10 mouse cellular contexts compared by ENCODE assay signal in genomic region chr10:37907731-37908130, GRCm38 (mm10).
DNase-seq lines count a peak whose midpoint lies in the region; ATAC-seq and TF ChIP-seq lines count a peak whose summit lies in the region.
"Had no signal": no experiment of that assay in that cellular context is flagged by ENCODE, and none has a peak within 500 bp of the region (broad histone marks: within the 10 kb centered on the region; RNA-seq: fewer than 3 reads in every experiment).

No protein-coding gene starts in this region.

- peak; percentile 72 for ATAC-seq in forebrain, embryonic 11.5 days (replicated peaks; ENCODE audit: low FRiP score)
- ATAC-seq in forebrain, embryonic 12.5 days (ENCODE audit: low FRiP score): no peak; the same call in 1 of the 2 replicates
- ATAC-seq in forebrain, postnatal 0 days: peak; percentile 67

- no peak for DNase-seq in forebrain, embryonic 11.5 days (ENCODE audit: low spot score)
- DNase-seq in right cerebral cortex, adult 18-20 months: peak; percentile 13
- DNase-seq in right cerebral cortex, postnatal 25 days: no peak
- peak; percentile 27 for DNase-seq in forebrain, postnatal 0 days
- peak; percentile 1 to 8 for DNase-seq in right cerebral cortex, postnatal 36 days (ENCODE audit: low spot score in 2 of 2)
- DNase-seq in thymus, adult 18-20 months: no peak
- DNase-seq in adrenal gland, adult (ENCODE audit: inconsistent age in 2 of 2, low spot score in 1 of 2): no peak
- DNase-seq: kidney, postnatal 36 days had no signal

- no peak overlapping the region for H3K9ac ChIP-seq in forebrain, embryonic 11.5 days (ENCODE audit: low read length)
- H3K9ac ChIP-seq in forebrain, embryonic 12.5 days: no peak overlapping the region
- H3K9ac ChIP-seq in forebrain, postnatal 0 days: no peak overlapping the region
- H3K9ac ChIP-seq: embryonic facial prominence, embryonic 12.5 days had no signal

- no peak overlapping the region for H3K4me2 ChIP-seq in forebrain, embryonic 11.5 days (ENCODE audit: low read depth, low read length, severe bottlenecking)
- no peak overlapping the region for H3K4me2 ChIP-seq in forebrain, embryonic 12.5 days
- no peak overlapping the region for H3K4me2 ChIP-seq in forebrain, postnatal 0 days (ENCODE audit: low read depth)
- H3K4me2 ChIP-seq: embryonic facial prominence, embryonic 12.5 days had no signal

- H3K36me3 ChIP-seq in forebrain, embryonic 11.5 days (ENCODE audit: control insufficient read depth, insufficient read depth, low read length): no peaks in the 10 kb centered on the region
- H3K36me3 ChIP-seq in forebrain, embryonic 12.5 days (replicated peaks): no peaks in the 10 kb centered on the region
- no peaks in the 10 kb centered on the region for H3K36me3 ChIP-seq in forebrain, postnatal 0 days (ENCODE audit: insufficient read depth)
- H3K36me3 ChIP-seq: embryonic facial prominence, embryonic 12.5 days had no signal

- H3K4me3 ChIP-seq in forebrain, embryonic 11.5 days (ENCODE audit: low read depth, low read length): no peak overlapping the region
- H3K4me3 ChIP-seq in forebrain, embryonic 12.5 days (replicated peaks): no peak overlapping the region
- no peak overlapping the region for H3K4me3 ChIP-seq in forebrain, postnatal 0 days (ENCODE audit: low read depth, low read length)
- H3K4me3 ChIP-seq: embryonic facial prominence, embryonic 12.5 days had no signal

- H3K27ac ChIP-seq in forebrain, embryonic 11.5 days (ENCODE audit: low read depth, low read length): no peak overlapping the region
- no peak overlapping the region for H3K27ac ChIP-seq in forebrain, embryonic 12.5 days
- no peak overlapping the region for H3K27ac ChIP-seq in forebrain, postnatal 0 days (ENCODE audit: low read depth, low read length)
- H3K27ac ChIP-seq: embryonic facial prominence, embryonic 12.5 days had no signal

- no peaks in the 10 kb centered on the region for H3K9me3 ChIP-seq in forebrain, embryonic 11.5 days (ENCODE audit: control insufficient read depth, low read length)
- no peaks in the 10 kb centered on the region for H3K9me3 ChIP-seq in forebrain, embryonic 12.5 days
- no peaks in the 10 kb centered on the region for H3K9me3 ChIP-seq in forebrain, postnatal 0 days (ENCODE audit: low read length)
- H3K9me3 ChIP-seq: embryonic facial prominence, embryonic 12.5 days had no signal

- TF ChIP-seq CTCF in forebrain, postnatal 0 days (IDR thresholded peaks at IDR 0.05; ENCODE audit: low read depth): no peak

- H3K4me1 ChIP-seq in forebrain, embryonic 11.5 days (replicated peaks; ENCODE audit: control insufficient read depth, insufficient read depth, low read length): no peaks in the 10 kb centered on the region
- no peaks in the 10 kb centered on the region for H3K4me1 ChIP-seq in forebrain, embryonic 12.5 days
- no peaks in the 10 kb centered on the region for H3K4me1 ChIP-seq in forebrain, postnatal 0 days (ENCODE audit: insufficient read depth)
- H3K4me1 ChIP-seq: embryonic facial prominence, embryonic 12.5 days had no signal

- no peaks in the 10 kb centered on the region for H3K27me3 ChIP-seq in forebrain, embryonic 11.5 days (ENCODE audit: control insufficient read depth, insufficient read depth, low read length)
- no peaks in the 10 kb centered on the region for H3K27me3 ChIP-seq in forebrain, embryonic 12.5 days
- no peaks in the 10 kb centered on the region for H3K27me3 ChIP-seq in forebrain, postnatal 0 days (ENCODE audit: insufficient read depth, low read length)
- H3K27me3 ChIP-seq: embryonic facial prominence, embryonic 12.5 days had no signal

- WGBS in forebrain, embryonic 11.5 days: 38% methylated on average over 1 of the region's 1 CpGs
- WGBS in forebrain, embryonic 12.5 days: 67% methylated on average over 1 of the region's 1 CpGs
- 35% methylated on average over 1 of the region's 1 CpGs for WGBS in forebrain, postnatal 0 days

Comparison
In these comparisons a context has a peak if more than half of its experiments do, and no peak if none do; other contexts are left out.
1. DNase-seq: peak in right cerebral cortex, adult 18-20 months (single experiment), forebrain, postnatal 0 days (single experiment) and right cerebral cortex, postnatal 36 days (2 of 2); none in forebrain, embryonic 11.5 days (single experiment), right cerebral cortex, postnatal 25 days (single experiment), thymus, adult 18-20 months (0 of 2) and adrenal gland, adult (0 of 2).